Mouse (Mus musculus): ENCODE measurements at regions not wholly inside any gene's neighbourhood (a gene's known extent, or its start where the extent isn't known, plus 50 kb on each side); places are given as distances from the start of the nearest gene placed in this dataset.

GRCm38 (mm10) chr13:41541139-41541538, 54.0 kb upstream of the Nedd9 start:
- ATAC-seq (replicated peaks; ENCODE audit: poor library complexity, severe bottlenecking), result no peak

- ATAC-seq (replicated peaks; ENCODE audit: poor library complexity, severe bottlenecking), result no peak
Measured at GRCm38 (mm10) chr13:41546063-41546462, 58.9 kb upstream of the Nedd9 start.

GRCm38 (mm10) chr13:41546531-41546930, 59.2 kb upstream of the Tmem170b start:
- ATAC-seq (replicated peaks; ENCODE audit: poor library complexity, severe bottlenecking), result no peak

- no peak for ATAC-seq (replicated peaks; ENCODE audit: poor library complexity, severe bottlenecking)
Measured at GRCm38 (mm10) chr13:41549283-41549682, 56.4 kb upstream of the Tmem170b start.

GRCm38 (mm10) chr13:41550246-41550900, 55.3 kb upstream of the Tmem170b start:
- ATAC-seq (replicated peaks; ENCODE audit: poor library complexity, severe bottlenecking), result no peak

GRCm38 (mm10) chr13:41551711-41552349, 53.9 kb upstream of the Tmem170b start:
- ATAC-seq (replicated peaks; ENCODE audit: poor library complexity, severe bottlenecking), result peak; percentile 75

GRCm38 (mm10) chr13:41554401-41554800, 51.3 kb upstream of the Tmem170b start:
- ATAC-seq (replicated peaks; ENCODE audit: poor library complexity, severe bottlenecking), result no peak
